Mouse (Mus musculus) heart, embryonic 11.5 days (tissue): ENCODE measurements at regions not wholly inside any gene's neighbourhood (a gene's known extent, or its start where the extent isn't known, plus 50 kb on each side); places are given as distances from the start of the nearest gene placed in this dataset.

Source experiments
- ATAC-seq: fragments of 200-750 bp; cut with Nextera tagmentation; replicated peaks from 2 replicates; pipeline ENCODE4 v1.8.0; 2017; ENCODE audit warnings: moderate library complexity; ENCODE audit not compliant: insufficient number of reproducible peaks, low FRiP score, low TSS enrichment
- H3K27ac ChIP-seq: fragments of 300-500 bp; sonication (generic); 2 replicates; pipeline ENCODE4 v1.5.1; 2014; ENCODE audit warnings: mild to moderate bottlenecking, low read depth, low read length
- H3K27me3 ChIP-seq: fragments of 300-500 bp; sonication (generic); 2 replicates; pipeline ENCODE4 v1.6.1; 2014; ENCODE audit warnings: mild to moderate bottlenecking, low read length, mixed read lengths; ENCODE audit not compliant: control insufficient read depth, insufficient read depth
- H3K36me3 ChIP-seq: fragments of 300-500 bp; sonication (generic); 2 replicates; pipeline ENCODE4 v1.6.1; 2014; ENCODE audit warnings: mild to moderate bottlenecking, low read length, moderate library complexity, mixed read lengths; ENCODE audit not compliant: control insufficient read depth, insufficient read depth
- H3K4me1 ChIP-seq: fragments of 300-500 bp; sonication (generic); 2 replicates; pipeline ENCODE4 v1.6.1; 2014; ENCODE audit warnings: low read length; ENCODE audit not compliant: control insufficient read depth, insufficient read depth
- H3K4me2 ChIP-seq: fragments of 300-500 bp; sonication (generic); 2 replicates; pipeline ENCODE4 v1.6.1; 2014; ENCODE audit warnings: mild to moderate bottlenecking, moderate library complexity
- H3K4me3 ChIP-seq: fragments of 300-500 bp; sonication (generic); 2 replicates; pipeline ENCODE4 v1.5.1; 2014; ENCODE audit warnings: low read depth, low read length
- H3K9ac ChIP-seq: fragments of 300-500 bp; sonication (generic); 2 replicates; pipeline ENCODE4 v1.6.1; 2014; ENCODE audit warnings: mild to moderate bottlenecking, low read depth, low read length, moderate library complexity
- H3K9me3 ChIP-seq: fragments of 300-500 bp; sonication (generic); replicated peaks from 2 replicates; pipeline ENCODE4 v1.6.1; 2016; ENCODE audit warnings: low read length; ENCODE audit not compliant: control insufficient read depth
- WGBS: fragments of 180-500 bp; shearing (Covaris S2); extraction: QIAGEN DNeasy Blood & Tissue Kit; methylation state at CpG from one replicate; pipeline ENCODE4 v1.1.7; 2014; ENCODE audit not compliant: insufficient replicate concordance; 5-methylcytosine and 5-hydroxymethylcytosine counted together

- Histone ChIP-seq H3K4me1 (no peaks in the 10 kb centered on the region), H3K9ac (no peak overlapping the region), H3K27me3 (no peaks in the 10 kb centered on the region), H3K36me3 (no peaks in the 10 kb centered on the region), H3K4me2 (no peak overlapping the region), H3K4me3 (no peak overlapping the region), H3K9me3 (no peaks in the 10 kb centered on the region), H3K27ac (no peak overlapping the region)
- ATAC-seq, result no peak
- WGBS, result 64% methylated on average over 4 of the region's 4 CpGs
Measured at GRCm38 (mm10) chr3:49686182-49686895, 70.8 kb downstream of the Pcdh18 start.

GRCm38 (mm10) chr3:49674921-49675320 lies 82.2 kb downstream of the Pcdh18 start:
- no peak overlapping the region for H3K4me3 ChIP-seq
- no peaks in the 10 kb centered on the region for H3K4me1 ChIP-seq
- 77% methylated on average over 6 of the region's 6 CpGs for WGBS
- no peaks in the 10 kb centered on the region for H3K9me3 ChIP-seq
- no peaks in the 10 kb centered on the region for H3K36me3 ChIP-seq
- H3K27me3 ChIP-seq, result no peaks in the 10 kb centered on the region
- no peak for ATAC-seq
- no peak overlapping the region for H3K9ac ChIP-seq
- no peak overlapping the region for H3K27ac ChIP-seq
- no peak overlapping the region for H3K4me2 ChIP-seq

- Histone ChIP-seq H3K4me3 (no peak overlapping the region), H3K36me3 (no peaks in the 10 kb centered on the region), H3K9ac (no peak overlapping the region), H3K4me2 (no peak overlapping the region), H3K27ac (no peak overlapping the region), H3K27me3 (no peaks in the 10 kb centered on the region), H3K9me3 (no peaks in the 10 kb centered on the region), H3K4me1 (no peaks in the 10 kb centered on the region)
- no peak for ATAC-seq
- 34% methylated on average over 2 of the region's 2 CpGs for WGBS
Measured at GRCm38 (mm10) chr3:49672685-49673184, 84.4 kb downstream of the Pcdh18 start.

- H3K9me3 ChIP-seq, result no peaks in the 10 kb centered on the region
- H3K27me3 ChIP-seq, result no peaks in the 10 kb centered on the region
- H3K4me2 ChIP-seq, result no peak overlapping the region
- H3K27ac ChIP-seq, result no peak overlapping the region
- H3K36me3 ChIP-seq, result no peaks in the 10 kb centered on the region
- no peak overlapping the region for H3K4me3 ChIP-seq
- H3K4me1 ChIP-seq, result no peaks in the 10 kb centered on the region
- H3K9ac ChIP-seq, result no peak overlapping the region
- 83% methylated on average over 9 of the region's 9 CpGs for WGBS
- no peak for ATAC-seq
Measured at GRCm38 (mm10) chr3:49667543-49668338, 89.4 kb downstream of the Pcdh18 start.

GRCm38 (mm10) chr3:49666516-49666915 lies 90.6 kb downstream of the Pcdh18 start:
- Histone ChIP-seq H3K27ac (no peak overlapping the region), H3K27me3 (no peaks in the 10 kb centered on the region), H3K4me1 (no peaks in the 10 kb centered on the region), H3K36me3 (no peaks in the 10 kb centered on the region), H3K4me3 (no peak overlapping the region), H3K4me2 (no peak overlapping the region), H3K9ac (no peak overlapping the region), H3K9me3 (no peaks in the 10 kb centered on the region)
- no peak for ATAC-seq
- WGBS, result 84% methylated on average over 2 of the region's 2 CpGs

- ATAC-seq, result no peak
- WGBS, result 63% methylated on average over 1 of the region's 1 CpGs
Measured at GRCm38 (mm10) chr3:49648895-49649175, 108.3 kb downstream of the Pcdh18 start.

GRCm38 (mm10) chr3:49648040-49648894 lies 108.9 kb downstream of the Pcdh18 start:
- Histone ChIP-seq H3K36me3 (no peaks in the 10 kb centered on the region), H3K4me2 (no peak overlapping the region), H3K9me3 (no peaks in the 10 kb centered on the region), H3K4me1 (no peaks in the 10 kb centered on the region), H3K27ac (no peak overlapping the region), H3K27me3 (no peaks in the 10 kb centered on the region), H3K9ac (no peak overlapping the region), H3K4me3 (no peak overlapping the region)
- WGBS, result 67% methylated on average over 5 of the region's 5 CpGs
- no peak for ATAC-seq

More at GRCm38 (mm10) chr3:49648895-49649175, 108.3 kb downstream of the Pcdh18 start:
- H3K9me3 ChIP-seq, result no peaks in the 10 kb centered on the region
- H3K4me3 ChIP-seq, result no peak overlapping the region
- H3K36me3 ChIP-seq, result no peaks in the 10 kb centered on the region
- H3K4me1 ChIP-seq, result no peaks in the 10 kb centered on the region
- no peak overlapping the region for H3K9ac ChIP-seq
- no peak overlapping the region for H3K4me2 ChIP-seq
- no peak overlapping the region for H3K27ac ChIP-seq
- no peaks in the 10 kb centered on the region for H3K27me3 ChIP-seq

- H3K9ac ChIP-seq, result no peak overlapping the region
Measured at GRCm38 (mm10) chr3:49644993-49645392, 112.1 kb downstream of the Pcdh18 start.

More at GRCm38 (mm10) chr3:49644993-49645392, 112.1 kb downstream of the Pcdh18 start:
- H3K4me3 ChIP-seq, result no peak overlapping the region
- no peak overlapping the region for H3K27ac ChIP-seq
- no peak overlapping the region for H3K4me2 ChIP-seq
- WGBS, result 84% methylated on average over 4 of the region's 4 CpGs
- H3K27me3 ChIP-seq, result no peaks in the 10 kb centered on the region
- ATAC-seq, result no peak
- no peaks in the 10 kb centered on the region for H3K9me3 ChIP-seq
- no peaks in the 10 kb centered on the region for H3K4me1 ChIP-seq
- H3K36me3 ChIP-seq, result no peaks in the 10 kb centered on the region
